Mouse (Mus musculus) bone marrow macrophage, adult 2 months (primary cell): ENCODE measurements around the gene Polr3k. TPM values are rescaled to one million over a fixed set of nuclear protein-coding genes. Genes with fewer than 3 reads are reported as not detected.

Experiments used
- H3K27ac ChIP-seq: 2 replicates; pipeline ENCODE4 v1.5.1; 2012; ENCODE audit warnings: low read depth, low read length; ENCODE audit not compliant: insufficient read depth
- H3K4me1 ChIP-seq: 2 replicates; pipeline ENCODE4 v1.6.1; 2012; ENCODE audit warnings: low read length; ENCODE audit not compliant: control insufficient read depth, insufficient read depth
- H3K4me3 ChIP-seq: 2 replicates; pipeline ENCODE4 v1.5.1; 2012; ENCODE audit warnings: mild to moderate bottlenecking, low read length, moderate library complexity; ENCODE audit not compliant: insufficient read depth
- CTCF ChIP-seq: IDR thresholded peaks from 2 replicates; pipeline ENCODE4 v1.5.1; 2012; ENCODE audit warnings: low read depth, mild to moderate bottlenecking, low read length, moderate library complexity
- POLR2A ChIP-seq: IDR thresholded peaks from 2 replicates; pipeline ENCODE4 v1.6.1; 2012; ENCODE audit warnings: mild to moderate bottlenecking, low read depth, low read length, borderline replicate concordance
- polyA plus RNA-seq: library from polyadenylated mRNA; stranded (reverse); fragments of >200 nt; gene quantifications from 2 replicates; pipeline ENCODE4 v1.2.4, GENCODE M21; 2012; ENCODE audit not compliant: missing spikeins, insufficient read depth, insufficient read length

Gene Polr3k
- polyA plus RNA-seq, 1 experiment, result 16.6 TPM

DNA sequence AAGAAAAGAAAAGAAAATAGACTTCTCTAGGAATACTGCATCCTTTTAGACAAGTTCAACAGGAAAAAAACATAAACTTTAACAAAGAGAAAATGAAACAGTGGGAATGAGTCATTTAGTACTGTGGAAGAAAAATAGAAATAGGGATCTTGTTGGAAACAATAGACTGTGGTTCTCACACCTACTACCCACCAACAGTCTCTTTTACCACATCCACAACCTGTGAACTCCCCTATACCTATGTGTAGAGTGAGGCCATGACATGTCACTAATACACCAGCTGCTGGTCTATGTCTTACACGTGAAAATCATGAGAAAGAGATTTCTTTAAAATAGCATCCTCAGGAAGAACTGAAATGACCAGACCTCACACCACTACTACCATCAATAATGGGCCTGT lies 14.8 kb downstream of the Polr3k start:
- H3K4me1 ChIP-seq, result no peaks in the 10 kb centered on the region
- no peak overlapping the region for H3K4me3 ChIP-seq
- H3K27ac ChIP-seq, result no peak overlapping the region
- TF ChIP-seq CTCF, result no peak
- no peak for TF ChIP-seq POLR2A

DNA sequence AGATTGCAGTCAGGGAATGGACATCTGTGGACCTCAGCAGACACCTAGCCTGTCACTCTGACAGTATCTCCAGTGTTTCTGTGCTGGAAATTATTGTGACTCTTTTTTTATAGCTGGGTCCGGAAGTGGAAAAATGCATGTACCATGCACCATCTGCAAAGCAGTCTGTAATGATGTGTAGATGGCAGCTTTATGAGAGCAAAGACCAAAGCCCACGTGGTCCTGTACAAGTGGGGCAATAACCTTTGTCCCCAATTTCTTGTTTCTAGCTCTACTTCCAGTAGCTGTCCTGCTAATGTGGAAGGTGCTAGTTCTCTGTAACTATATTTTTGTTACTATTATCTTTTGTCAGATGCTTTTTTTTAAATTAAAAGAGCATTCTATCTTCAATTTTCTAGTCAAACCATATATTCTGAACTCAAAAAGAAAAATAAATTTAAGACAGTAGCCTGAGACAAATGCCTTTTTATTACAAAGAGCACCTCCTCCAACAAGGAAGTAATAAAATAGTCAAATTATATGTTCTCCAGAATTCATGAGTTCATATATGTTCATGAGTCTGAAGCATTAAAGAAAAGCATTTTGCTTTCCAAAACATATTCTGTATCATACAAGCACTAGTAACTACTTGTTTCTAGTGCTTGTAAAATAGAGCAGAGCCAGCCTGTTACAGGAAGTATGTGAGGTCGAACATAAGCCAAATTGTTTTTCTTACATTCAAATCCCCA lies 19.0 kb downstream of the Polr3k start:
- Histone ChIP-seq H3K4me3 (no peak overlapping the region), H3K27ac (no peak overlapping the region), H3K4me1 (no peaks in the 10 kb centered on the region)
- TF ChIP-seq CTCF (no peak), POLR2A (no peak)

DNA sequence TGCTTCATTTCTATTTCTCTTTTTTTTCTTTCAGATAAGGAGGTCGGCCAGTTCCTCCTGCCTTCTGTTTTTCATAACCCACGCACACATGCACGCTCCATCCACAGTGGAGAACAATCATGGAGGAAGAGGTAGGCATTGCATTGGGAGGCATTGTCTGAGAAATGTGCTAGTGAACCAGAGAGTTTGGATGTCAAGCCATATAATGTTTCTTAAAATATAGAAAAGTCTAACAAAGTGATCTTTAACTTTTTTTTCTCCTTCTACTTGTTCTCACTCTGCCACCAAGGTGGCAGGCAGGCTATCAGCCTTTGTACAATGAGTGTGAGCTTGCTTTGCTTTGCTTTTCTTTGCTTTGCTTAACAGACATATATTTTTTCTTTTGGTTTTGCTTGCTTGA lies 53.7 kb downstream of the Polr3k start:
- TF ChIP-seq CTCF, result no peak
- TF ChIP-seq POLR2A, result no peak

DNA sequence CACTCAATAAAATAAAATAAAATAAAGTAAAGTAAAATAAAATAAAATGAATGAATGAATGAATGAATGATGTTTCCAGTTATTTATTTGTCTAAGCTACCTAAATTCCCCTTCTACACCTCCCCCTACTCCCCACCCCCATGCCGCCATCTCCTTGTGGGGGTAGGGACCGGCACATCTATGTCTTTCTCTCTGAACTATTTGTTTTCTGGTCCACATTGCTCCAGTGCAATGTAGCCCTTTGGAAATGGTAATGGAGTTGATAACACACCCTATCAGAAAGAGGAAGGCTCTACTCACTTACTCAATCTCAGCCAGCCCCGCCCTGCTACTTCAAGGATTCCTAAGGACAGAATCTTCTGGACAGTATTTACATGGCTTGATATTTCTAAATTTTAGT lies 54.4 kb downstream of the Polr3k start:
- Histone ChIP-seq H3K4me3 (no peak overlapping the region), H3K4me1 (no peaks in the 10 kb centered on the region), H3K27ac (no peak overlapping the region)
- TF ChIP-seq POLR2A (no peak), CTCF (no peak)

More for the DNA sequence above, 53.7 kb downstream of the Polr3k start:
- Histone ChIP-seq H3K4me1 (no peaks in the 10 kb centered on the region), H3K4me3 (no peak overlapping the region), H3K27ac (no peak overlapping the region)

Other genes starting within 250 kb of the Polr3k start
- gene Gm29797, start 207.3 kb upstream of the Polr3k start, polyA plus RNA-seq, result not detected in 2 replicates
- gene Sox18, start 192.7 kb upstream of the Polr3k start, polyA plus RNA-seq, result not detected in 2 replicates
- 4.4 and 7.0 TPM in 2 replicates for gene Tcea2, start 184.0 kb upstream of the Polr3k start, polyA plus RNA-seq
- 155 and 173 TPM in 2 replicates for gene Rgs19, start 170.4 kb upstream of the Polr3k start, polyA plus RNA-seq
- gene Lkaaear1, start 165.9 kb upstream of the Polr3k start, polyA plus RNA-seq, result not detected in 2 replicates
- not detected in 2 replicates for gene Oprl1, start 149.3 kb upstream of the Polr3k start, polyA plus RNA-seq
- not detected in 2 replicates for gene Myt1, start 101.0 kb upstream of the Polr3k start, polyA plus RNA-seq
- gene Pcmtd2, start 26.5 kb upstream of the Polr3k start, polyA plus RNA-seq, result 48.2 and 53.6 TPM in 2 replicates
- gene Gm14496, start 126.8 kb downstream of the Polr3k start, polyA plus RNA-seq, result not detected in 2 replicates